Mouse (Mus musculus) testis, postnatal 10 days (tissue): ENCODE measurements around the gene Vps13a.

Source experiments
- DNase-seq: peaks from one replicate; pipeline ENCODE4 v3.0.0; 2021; ENCODE audit warnings: low spot score

Gene Vps13a

DNA sequence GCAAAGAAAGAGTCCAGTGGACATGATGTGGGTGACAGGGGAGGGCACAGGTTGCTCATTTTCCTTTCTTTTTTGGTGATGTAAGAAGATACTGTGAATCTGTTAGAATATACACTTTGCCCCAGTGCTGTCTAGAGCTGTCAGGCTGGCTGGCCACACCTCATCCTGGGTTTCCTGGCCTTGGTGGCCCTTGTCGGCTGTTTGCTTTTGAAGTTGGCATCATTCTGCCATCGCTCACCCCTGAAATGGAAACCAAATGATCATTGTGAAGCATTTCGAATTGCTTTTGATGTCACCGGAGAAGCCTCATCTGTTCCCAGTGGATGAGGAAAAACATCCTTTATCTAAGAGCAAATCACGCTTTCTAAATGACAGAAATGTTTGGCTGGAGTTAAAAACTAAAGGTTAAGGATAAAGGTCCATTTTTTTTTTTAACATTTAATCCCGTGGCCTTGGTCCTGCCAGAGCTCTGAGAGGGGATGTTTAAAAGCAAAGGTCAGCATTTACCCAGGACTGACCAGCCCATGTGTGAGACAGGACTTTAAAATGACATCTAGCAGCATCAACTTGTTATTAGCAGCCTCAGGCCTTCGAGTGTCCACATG is 201.0 kb downstream of the Vps13a start:
- DNase-seq, result no peak

DNA sequence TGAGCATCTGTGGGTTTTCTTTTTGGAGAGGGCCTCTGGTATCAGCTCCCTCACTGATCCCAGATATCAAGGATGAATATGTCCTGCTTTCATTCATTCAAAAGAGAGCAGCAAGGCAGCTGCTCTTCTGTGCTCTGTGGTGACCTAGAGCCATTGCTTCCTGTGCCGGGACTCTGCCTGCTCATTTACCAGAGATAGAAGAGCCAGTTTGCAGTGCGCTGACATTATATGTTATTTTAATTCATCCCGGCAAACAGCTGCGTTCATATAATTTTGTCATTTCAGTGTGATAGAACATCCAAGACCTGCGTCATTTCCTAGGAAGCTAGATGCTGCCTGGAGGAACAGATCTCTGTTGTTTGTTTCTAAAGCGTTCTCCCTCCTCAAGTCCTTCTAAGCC is 203.9 kb downstream of the Vps13a start:
- DNase-seq, result no peak
